In genomic region chr1:74335436-74336170, GRCm38 (mm10) we compare ENCODE assay signal across 15 mouse cellular contexts. TPM values are rescaled to one million over a fixed set of nuclear protein-coding genes. Genes with fewer than 3 reads are reported as not detected.
A peak's percentile ranks its signal among the peaks of the same experiment; 100 is the strongest.
DNase-seq lines count a peak whose midpoint lies in the region; ATAC-seq lines count a peak whose summit lies in the region.
"Had no signal": no experiment of that assay in that cellular context is flagged by ENCODE, and none has a peak within 500 bp of the region (broad histone marks: within the 10 kb centered on the region; RNA-seq: fewer than 3 reads in every experiment).

No protein-coding gene starts in this region.

- H3K9ac ChIP-seq in kidney, embryonic 14.5 days (ENCODE audit: low read depth, low read length), result no peak overlapping the region
- 0 out of 2 replicates have a peak overlapping the region, but pooled peaks have one; percentile 2 for H3K9ac ChIP-seq in heart, embryonic 14.5 days (ENCODE audit: low read length)
- H3K9ac ChIP-seq: forebrain, postnatal 0 days; liver, embryonic 14.5 days; midbrain, embryonic 15.5 days; neural tube, embryonic 13.5 days had no signal

- H3K27ac ChIP-seq in kidney, embryonic 14.5 days (ENCODE audit: low read depth, low read length), result no peak overlapping the region
- H3K27ac ChIP-seq in heart, embryonic 14.5 days (replicated peaks in 1 of 2; ENCODE audit: control insufficient read depth in 1 of 2, insufficient read depth in 1 of 2, low read depth in 2 of 2, low read length in 2 of 2), result 0 out of 4 replicates have a peak overlapping the region, but pooled peaks of 1 of the 2 experiments have one; percentile 1
- H3K27ac ChIP-seq: liver, embryonic 14.5 days; midbrain, embryonic 15.5 days; neural tube, embryonic 13.5 days had no signal

- H3K27me3 ChIP-seq in kidney, embryonic 14.5 days (ENCODE audit: control insufficient read depth, insufficient read depth, low read length), result no peaks in the 10 kb centered on the region
- H3K27me3 ChIP-seq in heart, embryonic 14.5 days (ENCODE audit: control insufficient read depth, insufficient read depth, low read length), result no peaks in the 10 kb centered on the region
- H3K27me3 ChIP-seq: midbrain, embryonic 15.5 days; neural tube, embryonic 13.5 days had no signal

- H3K4me2 ChIP-seq in kidney, embryonic 14.5 days (replicated peaks; ENCODE audit: low read depth, low read length), result no peak overlapping the region
- H3K4me2 ChIP-seq in heart, embryonic 14.5 days (ENCODE audit: low read length), result peak overlapping the region; percentile 4; the same call in 1 of the 2 replicates
- H3K4me2 ChIP-seq: midbrain, embryonic 15.5 days; neural tube, embryonic 13.5 days had no signal

- no peak for ATAC-seq in kidney, embryonic 14.5 days (ENCODE audit: low FRiP score, low TSS enrichment)
- ATAC-seq in heart, embryonic 14.5 days (ENCODE audit: insufficient number of reproducible peaks, insufficient read depth, low FRiP score, low read depth), result no peak
- ATAC-seq in erythroblast, adult 5-6 weeks (replicated peaks; ENCODE audit: low FRiP score, poor library complexity, severe bottlenecking), result no peak
- ATAC-seq: forebrain, postnatal 0 days; midbrain, embryonic 15.5 days had no signal

- H3K4me1 ChIP-seq in kidney, embryonic 14.5 days (ENCODE audit: control insufficient read depth, insufficient read depth, low read length), result peaks cover 26% of the 10 kb centered on the region
- peaks cover 26 to 51% of the 10 kb centered on the region in 2 experiments for H3K4me1 ChIP-seq in heart, embryonic 14.5 days (ENCODE audit: control insufficient read depth in 2 of 2, insufficient read depth in 2 of 2, low read length in 2 of 2)

- no peaks in the 10 kb centered on the region for H3K36me3 ChIP-seq in kidney, embryonic 14.5 days (ENCODE audit: control insufficient read depth, insufficient read depth, low read length)
- no peaks in the 10 kb centered on the region for H3K36me3 ChIP-seq in heart, embryonic 14.5 days (ENCODE audit: control insufficient read depth, insufficient read depth, low read length)
- H3K36me3 ChIP-seq: midbrain, embryonic 15.5 days; neural tube, embryonic 13.5 days had no signal

- DNase-seq in cerebellum, adult 11-12 months, result peak; percentile 55
- DNase-seq in cerebellum, adult 11 months, result no peak
- peak; percentile 42 for DNase-seq in kidney, adult 11 months
- peak; percentile 19 for DNase-seq in Muller cell, postnatal 12 days (ENCODE audit: inconsistent ontology term)
- DNase-seq in lung, postnatal 4 days, result no peak
- DNase-seq: adrenal gland, postnatal 14 days; forebrain, postnatal 0 days; lung, postnatal 36 days had no signal

- no peaks in the 10 kb centered on the region for H3K9me3 ChIP-seq in kidney, embryonic 14.5 days (ENCODE audit: control insufficient read depth, low read length)
- no peaks in the 10 kb centered on the region for H3K9me3 ChIP-seq in heart, embryonic 14.5 days (ENCODE audit: control insufficient read depth, low read length)
- H3K9me3 ChIP-seq: midbrain, embryonic 15.5 days; neural tube, embryonic 13.5 days had no signal

- no peak overlapping the region for H3K4me3 ChIP-seq in kidney, embryonic 14.5 days (ENCODE audit: low read length)
- no peak overlapping the region for H3K4me3 ChIP-seq in heart, embryonic 14.5 days (ENCODE audit: control insufficient read depth in 1 of 2, insufficient read depth in 1 of 2, low read depth in 1 of 2, low read length in 2 of 2)
- H3K4me3 ChIP-seq: midbrain, embryonic 15.5 days; neural tube, embryonic 13.5 days had no signal

- WGBS in kidney, embryonic 14.5 days, result 81% methylated on average over 6 of the region's 6 CpGs
- WGBS in heart, embryonic 14.5 days, result 61% methylated on average over 6 of the region's 6 CpGs

RNA-seq across cellular contexts. Expression of gene Catip, which starts 26.3 kb away (rescaled TPM):
- 0.44 and 0.79 TPM in 2 replicates for polyA plus RNA-seq in kidney, embryonic 14.5 days (2014; fragmentation: Nextera tagmentation; extraction: Ambion mirVana)
- polyA plus RNA-seq in heart, embryonic 14.5 days (2014; fragmentation: Nextera tagmentation; extraction: Ambion mirVana), result 0.34 and 0.55 TPM in 2 replicates
- total RNA-seq in erythroblast, adult 5-6 weeks (2015; ENCODE audit: low replicate concordance), result not detected in 2 replicates
- total RNA-seq in erythroblast, adult 5-6 weeks (2017; ENCODE audit: low replicate concordance), result not detected in 2 replicates
- total RNA-seq: common myeloid progenitor, adult 5-6 weeks had no signal

RNA-seq across cellular contexts. Expression of gene Tmbim1, which starts 30.2 kb away (rescaled TPM):
- polyA plus RNA-seq in kidney, embryonic 14.5 days (2014; fragmentation: Nextera tagmentation; extraction: Ambion mirVana), result 16.3 and 18.1 TPM in 2 replicates
- polyA plus RNA-seq in heart, embryonic 14.5 days (2014; fragmentation: Nextera tagmentation; extraction: Ambion mirVana), result 39.1 and 40.5 TPM in 2 replicates
- 2.1 and 4.2 TPM in 2 replicates for total RNA-seq in erythroblast, adult 5-6 weeks (2015; ENCODE audit: low replicate concordance)
- total RNA-seq in erythroblast, adult 5-6 weeks (2017; ENCODE audit: low replicate concordance), result 1.9 and 2.6 TPM in 2 replicates

RNA-seq across cellular contexts. Expression of gene Slc11a1, which starts 39.4 kb away (rescaled TPM):
- 2.0 and 5.2 TPM in 2 replicates for polyA plus RNA-seq in kidney, embryonic 14.5 days (2014; fragmentation: Nextera tagmentation; extraction: Ambion mirVana)
- polyA plus RNA-seq in heart, embryonic 14.5 days (2014; fragmentation: Nextera tagmentation; extraction: Ambion mirVana), result 4.4 and 4.9 TPM in 2 replicates
- total RNA-seq in erythroblast, adult 5-6 weeks (2015; ENCODE audit: low replicate concordance), result 20.2 and 37.0 TPM in 2 replicates
- total RNA-seq in erythroblast, adult 5-6 weeks (2017; ENCODE audit: low replicate concordance), result 3.0 and 12.7 TPM in 2 replicates

RNA-seq across cellular contexts. Expression of gene Pnkd, which starts 50.9 kb away (rescaled TPM):
- polyA plus RNA-seq in kidney, embryonic 14.5 days (2014; fragmentation: Nextera tagmentation; extraction: Ambion mirVana), result 126 and 154 TPM in 2 replicates
- 320 and 338 TPM in 2 replicates for polyA plus RNA-seq in heart, embryonic 14.5 days (2014; fragmentation: Nextera tagmentation; extraction: Ambion mirVana)
- total RNA-seq in erythroblast, adult 5-6 weeks (2015; ENCODE audit: low replicate concordance), result 7.1 and 17.7 TPM in 2 replicates
- 2.4 TPM in 1 of 2 replicates, not detected in the other for total RNA-seq in erythroblast, adult 5-6 weeks (2017; ENCODE audit: low replicate concordance)

RNA-seq across cellular contexts. Expression of gene Aamp, which starts 51.1 kb away (rescaled TPM):
- 249 and 258 TPM in 2 replicates for polyA plus RNA-seq in kidney, embryonic 14.5 days (2014; fragmentation: Nextera tagmentation; extraction: Ambion mirVana)
- 180 and 187 TPM in 2 replicates for polyA plus RNA-seq in heart, embryonic 14.5 days (2014; fragmentation: Nextera tagmentation; extraction: Ambion mirVana)
- 4.6 and 10.4 TPM in 2 replicates for total RNA-seq in erythroblast, adult 5-6 weeks (2015; ENCODE audit: low replicate concordance)
- 15.3 and 27.6 TPM in 2 replicates for total RNA-seq in erythroblast, adult 5-6 weeks (2017; ENCODE audit: low replicate concordance)

Comparison
In these comparisons a context has a peak if more than half of its experiments do, and no peak if none do; other contexts are left out.
1. DNase-seq: peak in cerebellum, adult 11-12 months (single experiment), kidney, adult 11 months (single experiment) and Muller cell, postnatal 12 days (single experiment); none in cerebellum, adult 11 months (single experiment) and lung, postnatal 4 days (0 of 2).